Mouse (Mus musculus) heart, embryonic 12.5 days (tissue): Measurements from ENCODE around the gene Apoc1. TPM values are rescaled to one million over a fixed set of nuclear protein-coding genes. Genes with fewer than 3 reads are reported as not detected.

Experiments used
- ATAC-seq: fragments of 200-750 bp; cut with Nextera tagmentation; 2 replicates; pipeline ENCODE4 v1.8.0; 2017; ENCODE audit warnings: moderate TSS enrichment, moderate library complexity; ENCODE audit not compliant: insufficient number of reproducible peaks, low FRiP score
- H3K27ac ChIP-seq: fragments of 300-500 bp; sonication (generic); 2 replicates; pipeline ENCODE4 v1.5.1; 2016; ENCODE audit warnings: mild to moderate bottlenecking, moderate library complexity; ENCODE audit not compliant: poor library complexity, severe bottlenecking
- H3K27me3 ChIP-seq: fragments of 300-500 bp; sonication (generic); replicated peaks from 2 replicates; pipeline ENCODE4 v1.6.1; 2016; ENCODE audit warnings: mild to moderate bottlenecking, moderate library complexity
- H3K36me3 ChIP-seq: fragments of 300-500 bp; sonication (generic); 2 replicates; pipeline ENCODE4 v1.6.1; 2016; ENCODE audit warnings: mild to moderate bottlenecking, moderate library complexity
- H3K4me1 ChIP-seq: fragments of 300-500 bp; sonication (generic); replicated peaks from 2 replicates; pipeline ENCODE4 v1.6.1; 2016; ENCODE audit warnings: mild to moderate bottlenecking
- H3K4me2 ChIP-seq: fragments of 300-500 bp; sonication (generic); 2 replicates; pipeline ENCODE4 v1.6.1; 2016; ENCODE audit warnings: mild to moderate bottlenecking, moderate library complexity
- H3K4me3 ChIP-seq: fragments of 300-500 bp; sonication (generic); 2 replicates; pipeline ENCODE4 v1.5.1; 2016; ENCODE audit warnings: mild to moderate bottlenecking
- H3K9ac ChIP-seq: fragments of 300-500 bp; sonication (generic); 2 replicates; pipeline ENCODE4 v1.6.1; 2016; ENCODE audit warnings: mild to moderate bottlenecking, moderate library complexity
- H3K9me3 ChIP-seq: fragments of 300-500 bp; sonication (generic); replicated peaks from 2 replicates; pipeline ENCODE4 v1.6.1; 2016; ENCODE audit warnings: mild to moderate bottlenecking, moderate library complexity
- WGBS: fragments of 180-500 bp; shearing (Covaris S2); methylation state at CpG from one replicate; pipeline ENCODE4 v1.1.7; 2016; 5-methylcytosine and 5-hydroxymethylcytosine counted together
- polyA plus RNA-seq: library from polyadenylated mRNA; unstranded; fragments of >200 nt; fragmentation: Nextera tagmentation; extraction: Ambion mirVana; gene quantifications from 2 replicates; pipeline ENCODE4 v1.2.1, GENCODE M21; 2016

Gene Apoc1
- 6.7 and 8.9 TPM in 2 replicates for polyA plus RNA-seq

- Histone ChIP-seq H3K4me3 (no peak within 1 kb of the TSS), H3K4me1 (peaks cover 39% of the 10 kb centered on the region), H3K9ac (peak within 1 kb of the TSS; percentile 8; the same call in 1 of the 2 replicates), H3K9me3 (no peaks in the 10 kb centered on the region), H3K27ac (peak within 1 kb of the TSS; percentile 62), H3K36me3 (peaks cover 14% of the 10 kb centered on the region), H3K4me2 (peak within 1 kb of the TSS; percentile 35), H3K27me3 (no peaks in the 10 kb centered on the region)
- no peak for ATAC-seq
- WGBS, result 45% methylated on average over 28 of the region's 28 CpGs
These were observed at the start of gene Apoc1 for GRCm38 (mm10) chr7:19691873-19692865. Gene Apoc1 (minus strand): TSS chr7:19692660.

GRCm38 (mm10) chr7:19741329-19742031 lies 49.0 kb upstream of the Apoc1 start:
- H3K27me3 ChIP-seq, result no peaks in the 10 kb centered on the region
- no peak for ATAC-seq
- peaks cover 57% of the 10 kb centered on the region for H3K36me3 ChIP-seq
- peaks cover 50% of the 10 kb centered on the region for H3K4me1 ChIP-seq
- H3K27ac ChIP-seq, result 0 out of 2 replicates have a peak overlapping the region, but pooled peaks have one; percentile 11
- H3K9ac ChIP-seq, result no peak overlapping the region
- no peak overlapping the region for H3K4me2 ChIP-seq
- H3K9me3 ChIP-seq, result no peaks in the 10 kb centered on the region
- H3K4me3 ChIP-seq, result no peak overlapping the region
- 22% methylated on average over 8 of the region's 8 CpGs for WGBS

GRCm38 (mm10) chr7:19740269-19740668 lies 47.8 kb upstream of the Apoc1 start:
- peaks cover 67% of the 10 kb centered on the region for H3K36me3 ChIP-seq

GRCm38 (mm10) chr7:19738771-19739170 lies 46.3 kb upstream of the Apoc1 start:
- WGBS, result 86% methylated on average over 3 of the region's 3 CpGs
- H3K36me3 ChIP-seq, result peaks cover 79% of the 10 kb centered on the region
- no peaks in the 10 kb centered on the region for H3K9me3 ChIP-seq

More at GRCm38 (mm10) chr7:19740269-19740668, 47.8 kb upstream of the Apoc1 start:
- Histone ChIP-seq H3K27ac (no peak overlapping the region), H3K27me3 (no peaks in the 10 kb centered on the region), H3K9me3 (no peaks in the 10 kb centered on the region), H3K4me1 (peaks cover 38% of the 10 kb centered on the region), H3K9ac (no peak overlapping the region), H3K4me2 (no peak overlapping the region), H3K4me3 (no peak overlapping the region)
- ATAC-seq, result no peak
- 81% methylated on average over 11 of the region's 11 CpGs for WGBS

GRCm38 (mm10) chr7:19736389-19737057 lies 44.1 kb upstream of the Apoc1 start:
- WGBS, result 77% methylated on average over 16 of the region's 16 CpGs
- Histone ChIP-seq H3K36me3 (peaks cover 83% of the 10 kb centered on the region), H3K4me2 (no peak overlapping the region), H3K9me3 (no peaks in the 10 kb centered on the region), H3K4me3 (no peak overlapping the region), H3K27ac (no peak overlapping the region), H3K9ac (no peak overlapping the region), H3K27me3 (no peaks in the 10 kb centered on the region), H3K4me1 (peaks cover 8% of the 10 kb centered on the region)
- peak; percentile 66 for ATAC-seq

More at GRCm38 (mm10) chr7:19738771-19739170, 46.3 kb upstream of the Apoc1 start:
- Histone ChIP-seq H3K4me2 (no peak overlapping the region), H3K4me1 (peaks cover 24% of the 10 kb centered on the region), H3K27ac (no peak overlapping the region), H3K4me3 (no peak overlapping the region), H3K9ac (no peak overlapping the region), H3K27me3 (no peaks in the 10 kb centered on the region)
- ATAC-seq, result no peak

GRCm38 (mm10) chr7:19734178-19734666 lies 41.8 kb upstream of the Apoc1 start:
- ATAC-seq, result no peak
- Histone ChIP-seq H3K9ac (no peak overlapping the region), H3K4me1 (no peaks in the 10 kb centered on the region), H3K27me3 (no peaks in the 10 kb centered on the region), H3K27ac (no peak overlapping the region), H3K9me3 (no peaks in the 10 kb centered on the region), H3K36me3 (peaks cover 91% of the 10 kb centered on the region), H3K4me2 (no peak overlapping the region), H3K4me3 (no peak overlapping the region)
- 80% methylated on average over 10 of the region's 10 CpGs for WGBS

GRCm38 (mm10) chr7:19726541-19726940 lies 34.1 kb upstream of the Apoc1 start:
- Histone ChIP-seq H3K4me2 (no peak overlapping the region), H3K9ac (no peak overlapping the region), H3K9me3 (peaks cover 5% of the 10 kb centered on the region), H3K27me3 (no peaks in the 10 kb centered on the region), H3K4me3 (no peak overlapping the region), H3K27ac (no peak overlapping the region), H3K4me1 (no peaks in the 10 kb centered on the region), H3K36me3 (peaks cover 99% of the 10 kb centered on the region)
- ATAC-seq, result no peak
- 92% methylated on average over 4 of the region's 4 CpGs for WGBS

- H3K4me1 ChIP-seq, result no peaks in the 10 kb centered on the region
- peaks cover 98% of the 10 kb centered on the region for H3K36me3 ChIP-seq
- H3K9ac ChIP-seq, result no peak overlapping the region
- no peak for ATAC-seq
- H3K9me3 ChIP-seq, result peaks cover 17% of the 10 kb centered on the region
- H3K4me2 ChIP-seq, result no peak overlapping the region
- no peak overlapping the region for H3K4me3 ChIP-seq
- no peaks in the 10 kb centered on the region for H3K27me3 ChIP-seq
- no peak overlapping the region for H3K27ac ChIP-seq
- 89% methylated on average over 12 of the region's 12 CpGs for WGBS
These were observed 31.7 kb upstream of the Apoc1 start for GRCm38 (mm10) chr7:19724167-19724566.

GRCm38 (mm10) chr7:19722754-19723195 lies 30.3 kb upstream of the Apoc1 start:
- Histone ChIP-seq H3K4me2 (no peak overlapping the region), H3K27me3 (no peaks in the 10 kb centered on the region), H3K36me3 (peaks cover 96% of the 10 kb centered on the region), H3K4me1 (no peaks in the 10 kb centered on the region), H3K9ac (no peak overlapping the region), H3K9me3 (peaks cover 17% of the 10 kb centered on the region), H3K4me3 (no peak overlapping the region), H3K27ac (peak overlapping the region; percentile 78)
- WGBS, result 73% methylated on average over 6 of the region's 6 CpGs
- peak; percentile 75 for ATAC-seq

GRCm38 (mm10) chr7:19719200-19719599 lies 26.7 kb upstream of the Apoc1 start:
- Histone ChIP-seq H3K4me1 (peaks cover 8% of the 10 kb centered on the region), H3K36me3 (peaks cover 70% of the 10 kb centered on the region)
- 82% methylated on average over 4 of the region's 4 CpGs for WGBS

More at GRCm38 (mm10) chr7:19719200-19719599, 26.7 kb upstream of the Apoc1 start:
- no peak for ATAC-seq
- Histone ChIP-seq H3K4me3 (no peak overlapping the region), H3K9ac (no peak overlapping the region), H3K9me3 (peaks cover 17% of the 10 kb centered on the region), H3K27ac (no peak overlapping the region), H3K4me2 (no peak overlapping the region), H3K27me3 (no peaks in the 10 kb centered on the region)
